Mouse (Mus musculus) adrenal gland, adult 18-20 months (tissue): ENCODE results near the gene Il12rb1. TPM values are rescaled to one million over a fixed set of nuclear protein-coding genes. Genes with fewer than 3 reads are reported as not detected.

Experiments used
- DNase-seq, 2 experiments: peaks; one replicate each; pipeline ENCODE4 v3.0.0; 2021 to 2022; ENCODE audit warnings: low spot score in 2 of 2
- total RNA-seq, 2 experiments: library from RNA; stranded (reverse); gene quantifications; 1 replicate in 1 of 2; 2 replicates in 1 of 2; pipeline ENCODE4 v1.2.3; 2021

Il12rb1 gene
- total RNA-seq, 2 experiments from 2014 or later, result 0.66 to 0.77 TPM

GRCm38 (mm10) chr8:70773410-70773809, 34.8 kb upstream of the Il12rb1 start:
- DNase-seq, result no peak

DNA sequence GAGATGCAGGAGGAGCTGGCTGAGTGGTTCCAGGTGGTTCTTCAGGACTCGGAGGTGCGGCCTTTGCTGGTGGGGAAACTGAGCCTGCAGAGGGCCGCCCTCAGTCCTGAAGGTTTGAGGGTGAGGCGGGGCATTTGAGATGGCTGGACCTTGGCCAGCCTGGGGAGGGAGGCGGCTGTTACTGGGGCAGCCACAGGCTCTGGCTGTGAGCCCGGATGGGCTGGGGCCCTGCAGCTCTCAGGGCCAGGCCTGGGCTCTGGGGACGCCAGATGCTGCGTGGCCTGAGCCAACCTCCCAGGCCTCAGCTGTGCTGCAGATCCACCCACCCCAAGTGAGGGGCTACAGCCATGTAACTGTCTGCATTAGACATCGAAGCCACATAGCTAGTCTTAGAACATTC, 34.4 kb upstream of the Il12rb1 start:
- peak; percentile 60 to 68 for DNase-seq

DNA sequence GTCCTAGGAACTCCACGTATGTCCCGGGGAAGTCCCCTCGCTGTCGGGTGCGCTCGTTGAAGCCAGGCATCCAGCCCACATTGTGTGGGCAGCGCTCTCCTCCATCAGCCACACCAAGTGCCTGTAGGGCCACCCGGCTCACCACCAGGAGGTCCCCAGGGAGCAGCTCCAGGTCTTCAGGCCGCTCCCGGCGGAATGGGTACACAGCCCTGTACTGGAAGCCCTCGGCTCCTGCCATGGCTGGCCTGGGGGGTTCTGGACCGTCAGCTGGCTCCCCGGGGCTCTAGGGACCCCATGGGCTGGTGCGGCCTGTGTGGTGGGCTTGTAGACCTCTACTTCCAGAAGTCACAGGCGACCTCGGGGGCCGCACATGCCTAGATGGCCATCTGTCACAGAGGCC, 33.5 kb upstream of the Il12rb1 start:
- no peak for DNase-seq

DNA sequence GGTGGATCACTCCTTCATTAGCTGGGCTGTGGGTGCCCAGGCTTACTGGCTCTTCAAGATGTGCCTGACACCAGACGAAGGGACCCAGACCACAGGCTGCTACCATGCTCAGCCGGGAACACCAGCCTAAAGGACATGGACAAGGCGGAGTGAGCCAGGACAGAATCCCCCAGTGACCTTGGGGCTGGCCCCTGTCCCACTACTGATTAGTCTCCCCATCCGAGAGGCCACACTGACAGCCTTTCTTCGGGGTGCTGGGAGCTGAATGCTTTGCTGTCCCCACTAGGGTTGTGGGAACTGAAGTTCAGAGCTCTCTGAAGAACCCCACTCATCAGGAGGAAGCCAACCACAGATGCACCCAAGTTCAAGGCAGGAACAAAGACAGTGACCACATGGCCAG, 33.0 kb upstream of the Il12rb1 start:
- no peak for DNase-seq

DNA sequence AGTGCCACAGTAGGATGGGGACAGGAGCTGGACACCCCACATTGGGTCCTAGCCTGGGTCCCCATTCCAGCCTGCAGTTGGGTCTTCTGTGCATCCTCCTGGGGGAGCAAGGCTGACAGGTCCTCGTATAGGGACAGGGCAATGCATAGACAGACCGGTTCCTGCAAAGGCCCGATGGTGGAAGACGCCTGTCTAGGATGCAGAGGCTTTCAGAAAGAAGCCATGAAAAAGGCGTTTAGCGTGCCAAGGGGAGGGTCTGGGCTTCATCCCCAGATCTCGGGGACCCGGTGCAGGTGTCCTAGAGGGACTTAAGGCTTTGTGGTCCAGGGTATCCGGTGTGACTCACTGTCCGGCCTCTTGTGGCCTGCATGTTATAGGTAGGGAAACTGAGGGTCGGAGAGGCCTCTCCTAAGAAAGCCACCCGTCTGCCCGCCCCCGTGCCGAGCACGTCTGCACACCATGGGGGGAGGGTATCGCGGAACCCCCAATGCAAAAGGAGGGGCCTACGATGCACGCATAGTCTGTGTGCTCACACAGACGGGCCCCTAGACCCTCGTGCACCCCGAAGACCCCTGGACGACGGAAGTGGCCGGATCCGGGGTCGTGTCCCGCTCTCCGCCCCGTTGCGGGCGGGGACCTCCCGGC, 32.3 kb upstream of the Il12rb1 start:
- DNase-seq, result no peak

DNA sequence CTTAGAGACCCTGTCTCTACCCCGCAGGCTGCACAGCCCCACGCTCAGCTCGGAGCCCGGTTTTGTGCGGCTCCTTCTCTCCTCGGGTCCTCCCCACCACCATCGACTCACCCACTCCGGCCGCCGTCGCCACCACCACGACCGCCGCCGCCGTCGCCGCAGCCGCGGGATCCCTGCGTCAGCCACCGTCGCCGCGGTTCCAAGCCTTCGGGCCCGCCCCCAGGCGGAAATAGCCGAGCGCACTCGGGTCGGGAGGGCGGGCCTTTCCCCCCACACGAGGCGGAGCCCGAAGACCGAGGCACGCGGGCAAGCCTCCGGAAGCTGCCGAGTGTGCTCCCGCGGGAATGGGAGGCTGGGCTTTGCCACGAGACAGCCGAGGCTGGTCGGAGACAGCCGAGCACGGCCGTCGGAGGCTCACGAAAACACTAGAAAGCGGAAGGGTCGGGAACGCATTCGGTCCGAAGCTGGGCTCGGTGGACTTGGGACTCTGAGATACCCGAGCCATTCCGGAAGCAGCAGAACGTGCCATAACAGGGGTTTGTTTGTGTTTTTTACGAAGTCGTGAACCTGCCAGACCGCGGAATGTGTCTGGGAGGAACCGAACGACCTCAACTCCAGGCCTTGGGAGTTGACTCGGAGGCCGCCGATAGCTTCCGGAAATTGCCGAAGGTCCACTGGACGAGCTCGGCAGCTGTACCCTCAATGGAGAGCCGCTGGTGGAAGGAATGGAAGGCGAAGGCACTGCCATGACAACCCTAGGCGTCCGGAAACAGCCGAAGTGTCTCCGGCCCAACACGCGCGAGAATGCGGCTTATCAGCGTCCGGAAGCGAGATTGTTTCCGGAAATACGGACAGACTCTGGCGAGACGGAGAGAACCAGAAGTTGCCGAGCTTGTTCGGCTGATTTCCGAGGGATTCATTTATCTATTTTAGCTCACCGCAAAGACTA, 31.5 kb upstream of the Il12rb1 start, which contains the start of gene Pik3r2:
Pik3r2 (minus strand) TSS at position 218 of the 949 bp plus-strand sequence.
- DNase-seq, result peak; percentile 99

- no peak for DNase-seq
Observed at GRCm38 (mm10) chr8:70780093-70780492, 28.2 kb upstream of the Il12rb1 start.

DNA sequence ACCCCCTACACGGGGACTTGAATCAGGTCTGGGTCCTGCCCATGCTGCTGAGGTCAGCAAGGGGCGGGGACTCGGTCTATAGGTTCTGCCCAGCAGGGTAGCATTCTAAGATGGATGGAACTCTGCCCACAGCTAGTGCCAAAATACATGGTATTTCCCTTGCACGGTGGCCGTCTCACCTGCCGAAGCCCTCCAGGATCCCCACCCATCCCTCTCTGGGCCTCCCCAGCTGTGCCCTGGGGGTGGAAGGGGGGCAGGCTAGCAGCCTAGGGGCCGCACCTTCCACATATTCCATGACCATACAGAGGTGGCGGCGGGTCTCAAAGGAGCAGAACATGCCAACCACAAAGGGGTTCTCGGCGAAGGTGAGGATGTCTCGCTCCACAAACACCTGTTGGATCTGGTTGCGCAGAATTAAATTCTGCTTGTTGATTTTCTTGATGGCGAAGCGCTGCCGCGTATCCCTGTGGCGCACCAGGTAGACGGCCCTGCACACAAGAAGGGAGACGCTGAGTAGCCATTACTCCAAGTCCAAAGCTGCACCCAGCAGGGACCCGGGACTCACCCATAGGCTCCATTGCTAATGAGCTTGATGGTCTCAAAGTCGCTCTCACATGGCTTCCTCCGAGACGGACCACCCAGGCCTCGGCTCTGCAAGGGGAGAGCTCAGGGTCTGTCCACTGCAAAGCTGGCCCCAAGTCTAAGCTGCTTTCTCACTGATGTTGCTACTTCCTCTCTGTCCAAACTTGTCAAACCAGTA, 21.8 kb upstream of the Il12rb1 start:
- no peak for DNase-seq

- DNase-seq, result no peak
Observed at GRCm38 (mm10) chr8:70787051-70787445, 21.2 kb upstream of the Il12rb1 start.

GRCm38 (mm10) chr8:70787941-70788667, 20.1 kb upstream of the Il12rb1 start:
- no peak for DNase-seq

DNA sequence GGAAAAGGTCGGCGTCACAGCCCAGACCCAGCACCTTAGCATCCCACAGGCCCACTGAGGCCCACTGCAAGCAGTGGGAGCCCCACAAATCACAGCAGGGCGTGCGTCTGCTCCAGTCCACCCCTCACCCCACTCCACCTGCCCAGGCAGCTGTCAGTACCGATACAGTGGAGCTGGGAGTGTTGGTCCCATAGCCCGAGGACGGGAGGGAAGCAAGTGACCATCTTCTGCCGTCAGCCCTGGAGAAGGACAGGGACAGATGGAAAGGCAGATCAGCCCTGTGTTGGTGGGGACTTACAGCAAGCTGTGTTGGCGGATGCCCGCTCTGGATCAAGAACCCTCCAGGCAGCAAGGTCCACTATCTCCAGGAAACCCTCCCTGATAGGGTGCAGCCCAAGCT, 19.2 kb upstream of the Il12rb1 start:
- no peak for DNase-seq

GRCm38 (mm10) chr8:70790846-70791245, 17.4 kb upstream of the Il12rb1 start:
- no peak for DNase-seq

- no peak for DNase-seq
Observed at GRCm38 (mm10) chr8:70791294-70791701, 17.0 kb upstream of the Il12rb1 start.

DNA sequence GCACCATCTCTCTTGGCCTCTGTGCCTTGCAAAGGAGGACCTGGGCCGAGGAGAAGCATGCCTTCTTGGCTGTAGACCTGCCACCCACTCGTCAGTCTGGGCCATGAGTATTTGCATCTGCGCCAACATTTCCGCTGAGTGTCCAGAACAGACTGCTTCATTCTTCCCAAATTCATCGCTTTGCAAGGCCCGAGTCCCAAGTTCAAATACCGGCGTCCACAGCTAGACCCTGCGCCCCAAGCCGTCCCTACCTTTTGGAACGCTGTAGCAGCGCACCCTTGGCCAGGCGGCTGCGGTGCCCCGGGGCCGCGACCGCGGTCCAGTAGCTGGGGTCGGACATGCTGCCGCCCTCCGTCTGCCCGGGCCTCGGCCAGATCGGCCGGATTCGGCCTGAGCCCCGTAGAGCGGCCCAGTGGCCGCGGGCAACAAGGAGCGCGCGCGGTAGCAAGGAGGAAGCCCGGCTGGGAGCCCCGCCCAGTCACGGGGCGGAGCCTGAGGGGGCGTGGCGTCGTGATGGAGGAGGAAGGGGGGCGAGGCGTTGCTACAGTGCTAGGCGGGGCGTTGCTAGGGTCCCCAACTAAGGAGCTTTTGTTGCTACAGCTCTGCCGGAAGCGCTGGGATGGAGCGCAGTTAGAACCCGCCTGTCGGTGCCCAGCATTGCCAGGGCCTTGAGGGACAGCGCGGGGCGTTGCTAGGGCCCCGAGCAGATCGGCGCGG, 16.1 kb upstream of the Il12rb1 start:
- peak; percentile 99 for DNase-seq

DNA sequence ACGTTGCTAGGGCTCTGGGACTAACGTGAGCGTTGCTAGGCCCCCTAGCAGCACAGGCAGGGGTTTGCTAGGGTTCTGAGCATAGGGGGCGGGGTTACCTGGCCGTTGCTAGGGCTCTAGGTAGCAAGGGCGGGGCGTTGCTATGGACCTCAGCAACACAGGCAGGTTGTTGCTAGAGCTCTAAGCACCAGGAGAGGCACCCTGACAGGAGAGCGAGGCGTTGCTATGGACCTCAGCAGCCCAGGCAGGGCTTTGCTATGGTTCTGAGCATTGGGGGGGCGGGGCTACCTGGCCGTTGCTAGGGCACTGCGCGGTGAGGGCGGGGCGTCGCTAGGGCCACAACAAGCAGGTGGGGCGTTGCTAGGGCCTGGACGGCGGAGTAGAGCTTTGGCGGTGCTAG, 15.5 kb upstream of the Il12rb1 start:
- DNase-seq, result no peak

GRCm38 (mm10) chr8:70794215-70794614, 14.0 kb upstream of the Il12rb1 start:
- DNase-seq, result no peak

- DNase-seq, result no peak
Observed at GRCm38 (mm10) chr8:70795370-70795769, 12.9 kb upstream of the Il12rb1 start.

DNA sequence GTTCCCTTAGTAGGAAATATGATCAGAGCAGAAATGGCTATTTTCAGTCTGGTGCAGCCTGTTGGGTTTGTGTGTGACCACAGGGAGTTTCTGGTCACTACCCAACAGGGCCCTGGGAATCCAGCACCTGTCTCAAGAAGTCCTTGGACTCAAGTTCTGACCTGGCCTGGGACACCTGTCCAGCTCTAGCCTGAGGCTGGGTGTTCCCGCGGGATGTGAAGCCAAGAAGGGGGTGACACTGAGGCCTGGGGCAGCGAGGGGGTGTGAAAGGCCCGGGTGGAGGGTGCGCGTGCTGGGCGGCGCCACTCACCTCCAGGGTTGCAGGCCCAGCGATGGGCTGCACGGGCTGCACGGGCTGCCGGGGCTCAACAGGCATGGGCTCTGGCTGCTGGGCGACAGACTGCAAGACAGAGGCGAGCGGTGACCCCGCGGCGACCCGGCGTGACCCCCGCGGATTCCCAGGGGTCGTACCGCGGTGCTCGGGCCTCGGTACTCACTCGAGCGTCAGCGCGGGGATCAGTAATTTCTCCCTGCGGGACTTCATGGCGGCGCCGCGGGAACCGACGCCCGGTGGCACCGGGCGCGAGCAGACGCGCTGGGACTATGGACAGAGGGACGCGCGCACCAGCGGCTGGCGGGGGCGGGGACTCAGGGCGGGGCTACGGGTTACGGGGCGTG, 11.7 kb upstream of the Il12rb1 start:
- DNase-seq, result peak in 1 of 2 experiments; percentile 75
